Mouse (Mus musculus): ENCODE data around the gene Lrrc2.

The Lrrc2 gene

GRCm38 (mm10) chr9:110947261-110947661 lies 4.1 kb upstream of the Lrrc2 start:
- DNase-seq (ENCODE audit: extremely low read depth, insufficient read length, low spot score): no peak

- no peak for DNase-seq (ENCODE audit: extremely low read depth, insufficient read length, low spot score)
Observed at GRCm38 (mm10) chr9:110947900-110948299, 3.4 kb upstream of the Lrrc2 start.

- no peak for DNase-seq (ENCODE audit: extremely low read depth, insufficient read length, low spot score)
Observed at GRCm38 (mm10) chr9:110948813-110949310, 2.5 kb upstream of the Lrrc2 start.

GRCm38 (mm10) chr9:110950109-110950508 lies 1.2 kb upstream of the Lrrc2 start:
- no peak for DNase-seq (ENCODE audit: extremely low read depth, insufficient read length, low spot score)

- no peak for DNase-seq (ENCODE audit: extremely low read depth, insufficient read length, low spot score)
Observed at GRCm38 (mm10) chr9:110951866-110952265, 521 bp downstream of the Lrrc2 start.

GRCm38 (mm10) chr9:110952398-110952797 lies 1.1 kb downstream of the Lrrc2 start:
- no peak for DNase-seq (ENCODE audit: extremely low read depth, insufficient read length, low spot score)

GRCm38 (mm10) chr9:110952931-110953549 lies 1.7 kb downstream of the Lrrc2 start:
- no peak for DNase-seq (ENCODE audit: extremely low read depth, insufficient read length, low spot score)

- no peak for DNase-seq (ENCODE audit: extremely low read depth, insufficient read length, low spot score)
Observed at GRCm38 (mm10) chr9:110953550-110954461, 2.5 kb downstream of the Lrrc2 start.

GRCm38 (mm10) chr9:110954681-110955445 lies 3.5 kb downstream of the Lrrc2 start:
- no peak for DNase-seq (ENCODE audit: extremely low read depth, insufficient read length, low spot score)

GRCm38 (mm10) chr9:110955962-110956361 lies 4.6 kb downstream of the Lrrc2 start:
- DNase-seq (ENCODE audit: extremely low read depth, insufficient read length, low spot score): no peak

- no peak for DNase-seq (ENCODE audit: extremely low read depth, insufficient read length, low spot score)
Observed at GRCm38 (mm10) chr9:110959669-110960068, 8.3 kb downstream of the Lrrc2 start.

GRCm38 (mm10) chr9:110960230-110961149 lies 9.1 kb downstream of the Lrrc2 start:
- no peak for DNase-seq (ENCODE audit: extremely low read depth, insufficient read length, low spot score)

- no peak for DNase-seq (ENCODE audit: extremely low read depth, insufficient read length, low spot score)
Observed at GRCm38 (mm10) chr9:110961386-110961785, 10.0 kb downstream of the Lrrc2 start.

GRCm38 (mm10) chr9:110963566-110964115 lies 12.3 kb downstream of the Lrrc2 start:
- DNase-seq (ENCODE audit: extremely low read depth, insufficient read length, low spot score): no peak

GRCm38 (mm10) chr9:110965062-110965909 lies 13.9 kb downstream of the Lrrc2 start:
- no peak for DNase-seq (ENCODE audit: extremely low read depth, insufficient read length, low spot score)

- DNase-seq (ENCODE audit: extremely low read depth, insufficient read length, low spot score): no peak
Observed at GRCm38 (mm10) chr9:110965910-110966231, 14.5 kb downstream of the Lrrc2 start.

- no peak for DNase-seq (ENCODE audit: extremely low read depth, insufficient read length, low spot score)
Observed at GRCm38 (mm10) chr9:110979411-110979810, 28.1 kb downstream of the Lrrc2 start.

GRCm38 (mm10) chr9:110982351-110982750 lies 31.0 kb downstream of the Lrrc2 start:
- no peak for DNase-seq (ENCODE audit: extremely low read depth, insufficient read length, low spot score)

GRCm38 (mm10) chr9:110984096-110984495 lies 32.8 kb downstream of the Lrrc2 start:
- DNase-seq (ENCODE audit: extremely low read depth, insufficient read length, low spot score): no peak

Measured in 3134 (cell line).